Mouse (Mus musculus): ENCODE measurements around the gene Phldb3.
A peak's percentile ranks its signal among the peaks of the same experiment; 100 is the strongest.

Gene Phldb3

GRCm38 (mm10) chr7:24637046-24637445 lies 26.5 kb downstream of the Phldb3 start:
- DNase-seq = no peak

GRCm38 (mm10) chr7:24638026-24638856 lies 27.7 kb downstream of the Phldb3 start:
- no peak for DNase-seq

DNA sequence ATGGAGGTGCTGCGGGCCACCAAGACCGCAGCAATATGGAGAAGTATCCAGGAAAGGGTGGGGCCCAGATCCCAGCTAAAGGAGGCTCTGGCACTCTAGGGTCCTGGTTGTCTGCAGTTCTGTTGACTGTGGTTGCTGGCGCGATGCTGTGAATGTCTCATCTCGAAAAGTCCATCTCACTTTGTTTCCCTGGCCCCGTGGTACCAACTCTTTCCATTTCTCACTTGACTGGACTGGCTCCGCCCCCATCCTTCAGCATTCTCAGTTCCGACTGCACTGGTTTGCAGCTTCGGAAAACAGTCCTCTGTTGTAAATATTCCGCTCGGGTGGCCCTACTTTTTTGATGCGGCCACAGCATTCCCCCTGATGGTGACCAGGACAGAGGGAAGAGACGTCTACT lies 29.9 kb downstream of the Phldb3 start:
- no peak for DNase-seq

GRCm38 (mm10) chr7:24642491-24642890 lies 31.9 kb downstream of the Phldb3 start:
- DNase-seq = peak; percentile 8

- no peak for DNase-seq
Observed at GRCm38 (mm10) chr7:24644492-24644891, 33.9 kb downstream of the Phldb3 start.

DNA sequence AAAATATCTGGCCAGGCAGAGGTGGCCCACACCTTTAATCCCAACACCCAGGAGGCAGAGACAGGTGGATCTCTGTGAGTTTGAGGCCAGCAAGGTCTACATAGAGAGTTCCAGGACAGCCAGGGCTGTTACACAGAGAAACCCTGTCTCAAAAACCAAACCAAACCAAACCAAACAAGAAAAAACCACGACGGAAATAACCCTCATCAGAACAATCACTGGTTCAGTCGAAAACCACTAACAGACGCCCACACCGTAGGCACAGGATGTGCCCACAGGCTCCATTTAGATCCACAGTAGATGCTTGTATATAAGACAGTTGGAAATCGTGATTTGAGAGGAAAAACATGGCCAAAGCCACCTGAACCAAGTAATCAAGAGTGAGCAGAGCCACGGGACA lies 34.4 kb downstream of the Phldb3 start:
- DNase-seq = no peak

- DNase-seq = no peak
Observed at GRCm38 (mm10) chr7:24646486-24646885, 35.9 kb downstream of the Phldb3 start.

- DNase-seq = peak; percentile 18
Observed at GRCm38 (mm10) chr7:24653681-24654080, 43.1 kb downstream of the Phldb3 start.

GRCm38 (mm10) chr7:24659737-24660357 lies 49.3 kb downstream of the Phldb3 start:
- DNase-seq = peak; percentile 14

DNA sequence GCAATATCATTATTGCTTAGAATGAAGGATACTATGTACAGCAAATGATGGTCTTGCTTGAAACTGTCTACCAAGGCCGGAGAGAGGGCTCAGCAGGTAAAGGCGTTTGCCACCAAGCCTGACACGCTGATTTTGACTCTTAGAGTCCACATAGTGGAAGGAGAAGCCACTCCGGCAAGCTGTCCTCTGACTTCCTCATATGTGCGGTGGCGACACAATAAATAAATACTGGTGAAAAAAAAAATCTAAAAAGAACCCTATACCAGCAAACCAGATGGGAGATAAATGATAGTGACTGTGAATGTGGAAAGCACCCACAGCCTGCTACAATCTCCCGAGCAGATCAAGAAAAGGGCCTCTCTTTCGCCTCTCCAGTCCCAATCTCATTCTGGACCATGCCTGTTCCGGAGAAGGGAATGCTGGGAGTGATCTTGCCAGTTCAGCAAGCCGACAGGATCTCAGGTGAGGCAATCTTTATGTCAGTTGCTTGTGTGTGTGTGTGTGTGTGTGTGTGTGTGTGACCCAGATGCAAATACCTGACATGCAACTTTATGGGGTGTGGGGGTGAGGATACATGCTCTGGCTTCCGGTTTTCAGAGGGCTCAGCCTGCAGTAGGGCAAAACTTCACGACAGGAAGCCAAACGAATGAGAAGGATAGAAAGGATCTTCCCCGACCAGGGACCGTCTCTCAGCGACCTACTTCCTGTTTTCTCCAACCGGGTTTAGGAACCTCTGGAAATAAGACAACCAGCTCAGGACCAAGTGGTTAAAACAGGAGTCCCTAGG lies 50.7 kb downstream of the Phldb3 start:
- no peak for DNase-seq

- DNase-seq = peak; percentile 39
Observed at GRCm38 (mm10) chr7:24662575-24662974, 52.0 kb downstream of the Phldb3 start.

DNA sequence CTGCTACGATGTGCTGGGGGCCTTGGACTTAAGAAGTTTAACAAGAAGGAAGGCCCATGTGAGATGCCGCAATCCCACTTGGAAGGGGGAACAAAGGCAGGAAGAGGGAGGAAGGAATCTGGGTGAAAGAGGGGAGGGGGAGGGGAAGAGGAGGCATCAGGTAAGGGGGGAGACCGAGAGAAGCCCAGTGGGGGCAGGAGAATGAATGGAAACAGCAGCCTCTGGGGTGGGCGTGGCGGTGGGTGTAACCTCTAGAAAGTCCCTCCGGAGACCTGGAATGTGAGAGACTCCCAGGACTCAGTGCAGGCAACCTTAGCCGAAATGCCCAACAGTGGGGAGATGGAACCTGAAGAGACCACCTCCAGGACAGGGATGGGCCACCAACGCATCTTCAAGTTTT lies 53.7 kb downstream of the Phldb3 start:
- no peak for DNase-seq

DNA sequence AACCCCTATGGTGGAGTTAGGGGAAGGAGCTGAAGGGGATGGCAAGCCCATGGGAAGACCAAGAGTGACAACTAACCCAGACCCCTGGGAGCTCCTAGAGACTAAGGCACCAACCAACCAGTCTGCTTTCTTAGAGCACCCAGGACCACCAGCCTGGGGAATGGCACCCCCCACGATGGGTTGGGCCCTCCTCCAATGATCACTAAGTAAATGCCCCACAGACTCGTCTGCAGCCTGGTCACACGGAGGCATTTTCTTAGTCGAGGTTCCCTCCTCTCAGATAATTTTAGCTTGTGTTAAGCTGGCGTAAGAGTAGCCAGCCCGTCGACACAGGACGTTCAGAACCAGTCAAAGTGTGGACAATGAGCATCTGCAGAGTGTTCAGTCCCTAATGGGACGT lies 54.4 kb downstream of the Phldb3 start:
- DNase-seq = no peak

DNA sequence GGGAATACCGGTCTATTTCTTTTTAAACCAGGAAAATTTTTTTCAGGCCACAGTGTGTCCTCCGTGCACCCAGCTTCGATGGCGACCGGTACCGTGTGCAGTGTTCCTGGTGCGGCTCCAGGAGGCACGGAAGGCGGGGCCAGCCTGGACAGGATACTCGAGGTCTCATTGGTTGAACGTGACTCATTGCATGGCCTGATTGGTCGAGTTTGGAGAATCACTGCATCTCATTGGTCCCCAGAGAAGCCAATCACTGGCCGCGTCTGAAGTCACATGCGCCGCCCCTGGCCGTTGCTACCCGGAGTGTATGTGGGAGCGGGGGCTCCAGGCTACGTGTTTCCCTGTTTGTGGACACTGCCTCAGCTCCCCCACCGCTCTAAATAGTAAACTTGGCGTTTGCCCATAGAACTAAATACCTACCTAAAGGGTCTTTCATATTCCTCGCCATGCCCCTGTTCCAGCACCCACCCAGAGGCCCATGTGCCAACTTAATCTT lies 61.4 kb downstream of the Phldb3 start:
- no peak for DNase-seq

GRCm38 (mm10) chr7:24676575-24676974 lies 66.0 kb downstream of the Phldb3 start, which contains the start of gene Tex101:
Gene Tex101, minus strand, starts transcription at chr7:24676675.
- DNase-seq = no peak

Measured in right cerebral cortex, adult 18-20 months (tissue).